Mouse (Mus musculus) ovary, postnatal 10 days (tissue): ENCODE measurements around the gene Wfdc9.

Experiments
- DNase-seq: peaks from one replicate; pipeline ENCODE4 v3.0.0; 2022; ENCODE audit warnings: low spot score

Wfdc9 gene

DNA sequence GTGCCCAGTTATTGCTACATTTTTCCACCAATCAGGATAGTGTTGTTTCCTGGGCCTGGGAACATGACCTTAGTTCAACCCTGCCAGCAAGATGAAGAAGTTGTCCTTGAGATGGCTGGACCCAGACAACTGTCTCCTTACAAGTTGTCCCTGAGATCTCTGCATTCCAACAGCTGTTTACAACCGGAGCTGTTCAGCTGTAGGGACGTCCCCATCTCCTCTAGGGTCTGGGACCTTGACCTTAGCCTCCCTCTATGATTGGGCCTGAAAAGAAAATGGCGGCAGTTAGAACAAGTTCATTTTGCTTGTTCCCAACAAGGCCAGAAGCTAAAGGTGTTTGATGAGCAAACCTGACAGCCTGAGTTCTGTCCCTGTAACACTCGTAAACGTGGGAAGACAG, 37.3 kb downstream of the Wfdc9 start:
- DNase-seq, result no peak

DNA sequence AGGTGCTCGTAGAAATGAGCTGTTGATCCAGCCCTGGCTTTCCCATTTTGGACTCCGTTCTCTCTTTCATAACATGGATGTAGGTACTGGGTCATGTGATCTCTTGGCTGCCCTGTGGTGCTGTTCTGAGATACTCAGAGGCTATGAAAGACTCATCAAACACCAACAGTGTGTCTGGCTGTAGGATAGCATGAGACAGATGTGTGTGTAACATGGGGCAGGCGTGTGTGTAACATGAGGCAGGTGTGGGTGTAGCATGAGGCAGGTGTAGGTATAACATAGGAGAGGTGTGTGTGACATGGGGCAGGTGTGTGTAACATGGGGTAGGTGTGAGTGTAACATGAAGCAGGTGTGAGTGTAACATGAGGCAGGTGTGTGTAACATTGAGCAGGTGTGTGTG, 41.0 kb downstream of the Wfdc9 start:
- no peak for DNase-seq

DNA sequence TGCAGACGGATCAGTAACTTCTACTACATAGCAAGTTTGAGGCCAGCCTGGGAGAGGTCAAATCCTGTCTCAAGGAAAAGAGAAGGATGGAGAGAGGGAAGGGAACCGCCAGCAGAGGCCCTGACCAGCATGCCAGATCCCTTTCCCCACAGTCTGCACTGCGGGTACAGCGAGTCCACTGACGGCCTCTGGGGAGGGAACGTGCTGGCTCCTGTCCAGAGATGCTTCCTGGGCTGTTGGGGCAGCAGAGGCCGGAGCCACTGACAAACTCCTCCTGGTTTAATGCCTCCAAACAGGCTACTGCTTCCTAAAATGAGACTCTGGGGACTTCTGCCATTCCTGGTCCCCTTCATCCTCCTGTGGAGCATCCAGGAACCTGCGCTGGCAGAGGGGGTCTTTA, 42.9 kb downstream of the Wfdc9 start, which contains the start of the genes Wfdc6b and Wfdc8:
Gene Wfdc6b (plus strand): TSS at position 52 of the 400 bp plus-strand sequence.
Gene Wfdc8 (minus strand): TSS at position 156 of the 400 bp plus-strand sequence.
- peak; percentile 23 for DNase-seq

DNA sequence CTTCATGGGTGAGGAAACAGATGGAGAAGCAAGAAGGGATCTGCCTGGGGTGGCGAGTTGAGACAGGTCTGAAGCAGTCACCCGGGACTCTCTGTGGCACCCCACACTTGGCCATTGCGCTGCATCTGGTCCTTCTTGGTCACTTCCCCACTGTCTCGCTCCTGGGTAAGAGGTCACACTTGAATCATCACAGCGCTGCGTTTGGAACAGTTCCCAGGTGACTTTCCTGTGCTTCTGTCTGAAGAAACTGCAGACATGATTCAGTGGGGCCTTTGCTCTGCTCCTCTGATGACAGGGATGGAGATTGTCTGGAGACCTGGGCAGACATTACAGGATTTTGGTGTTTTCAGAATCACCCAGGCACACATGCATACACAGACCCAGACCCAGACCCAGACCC, 47.6 kb downstream of the Wfdc9 start:
- no peak for DNase-seq

DNA sequence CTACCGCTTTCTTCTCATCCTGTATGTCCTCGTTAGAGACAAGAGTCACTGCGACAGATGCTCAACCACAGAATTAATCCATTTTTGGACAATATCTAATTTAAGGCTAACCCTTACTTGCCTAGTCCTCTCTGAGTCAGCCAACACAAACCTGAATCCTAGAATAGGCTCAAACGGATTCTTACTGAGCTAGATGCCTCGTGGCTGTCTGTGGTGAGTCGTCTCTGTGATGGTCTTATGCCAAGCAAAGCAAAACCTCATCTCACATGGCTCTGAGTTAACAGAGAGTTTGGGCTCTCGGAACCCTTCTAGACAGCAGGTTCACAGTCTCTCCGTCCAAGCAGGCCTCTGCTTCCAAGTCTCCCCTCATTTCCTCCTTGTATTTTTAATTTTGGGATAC, 52.0 kb downstream of the Wfdc9 start:
- no peak for DNase-seq

DNA sequence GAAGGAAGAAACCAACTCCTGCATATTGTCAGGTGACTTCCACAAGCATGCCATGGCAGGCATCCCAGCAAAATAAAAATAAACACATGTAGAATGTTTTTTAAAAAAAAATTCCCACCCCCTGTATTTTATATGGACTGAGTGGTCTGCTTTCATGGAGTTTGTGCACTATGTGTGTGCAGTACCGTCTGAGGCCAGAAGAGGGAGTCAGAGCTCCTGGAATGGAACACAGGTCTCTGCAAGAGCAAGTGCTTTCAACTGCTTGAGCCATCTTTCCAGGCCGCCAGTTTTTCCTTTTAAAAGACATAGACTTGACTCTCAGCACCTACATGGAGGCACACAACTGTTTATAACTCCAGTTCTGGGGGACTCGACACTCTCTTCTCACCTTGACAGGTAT, 52.9 kb downstream of the Wfdc9 start:
- no peak for DNase-seq

DNA sequence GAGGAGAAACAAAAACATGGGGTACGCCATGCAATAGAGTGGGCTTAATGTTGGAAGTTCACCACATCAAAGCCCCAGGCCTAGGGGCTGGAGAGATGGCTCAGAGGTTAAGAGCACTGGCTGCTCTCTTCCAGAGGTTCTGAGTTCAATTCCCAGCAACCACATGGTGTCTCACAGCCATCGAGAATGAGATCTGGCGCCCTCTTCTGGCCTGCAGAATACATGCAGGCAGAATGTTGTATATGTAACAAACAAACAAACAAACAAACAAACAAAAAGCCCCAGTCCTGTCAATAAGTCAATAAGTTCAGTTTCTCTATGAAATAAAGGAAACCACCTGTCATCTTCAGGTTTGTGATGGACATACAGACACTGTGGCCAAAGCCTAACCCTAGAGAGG, 56.2 kb downstream of the Wfdc9 start:
- no peak for DNase-seq
